9 mouse cellular contexts compared by ENCODE assay signal in the genomic region with DNA sequence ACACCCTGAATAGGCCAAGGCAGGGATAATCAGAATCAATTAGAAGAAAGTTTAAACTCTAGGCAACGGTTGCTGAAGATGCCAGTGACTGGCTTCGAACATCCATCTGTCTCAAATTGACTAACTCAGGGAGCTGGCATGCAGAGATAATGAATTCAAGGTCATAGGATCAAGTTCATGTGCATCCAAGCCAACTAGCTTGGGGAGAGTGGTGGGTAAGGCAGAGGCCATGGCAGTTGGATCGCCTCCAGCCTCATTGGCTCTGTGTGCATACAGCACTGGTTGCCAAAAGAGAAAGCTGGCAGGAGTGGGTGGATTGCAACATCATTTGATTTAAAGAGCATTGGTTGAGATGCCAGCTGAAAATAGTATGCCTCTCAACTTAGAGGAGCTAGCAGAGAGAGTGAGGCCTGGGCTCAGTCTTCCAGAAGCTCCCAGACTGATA.
DNase-seq lines count a peak whose midpoint lies in the region; ATAC-seq and TF ChIP-seq lines count a peak whose summit lies in the region.
"Had no signal": no experiment of that assay in that cellular context is flagged by ENCODE, and none has a peak within 500 bp of the region (broad histone marks: within the 10 kb centered on the region; RNA-seq: fewer than 3 reads in every experiment).

No protein-coding gene starts in this region.

- peak; percentile 80 for DNase-seq in heart, adult 18-20 months
- peak; percentile 93 for DNase-seq in adrenal gland, adult 2 months
- DNase-seq in gastrocnemius, postnatal 10 days, result peak; percentile 13
- DNase-seq in layer of hippocampus, adult 2 months (ENCODE audit: low spot score in 2 of 2), result peak; percentile 52 to 53
- peak; percentile 49 for DNase-seq in lung, postnatal 25 days (ENCODE audit: low spot score)
- peak; percentile 41 for DNase-seq in testis, postnatal 10 days (ENCODE audit: low spot score)

- H3K27ac ChIP-seq in heart, embryonic 12.5 days (ENCODE audit: poor library complexity, severe bottlenecking), result no peak overlapping the region
- peak overlapping the region; percentile 82 for H3K27ac ChIP-seq in layer of hippocampus, adult 2 months
- no peak overlapping the region for H3K27ac ChIP-seq in intestine, embryonic 16.5 days (ENCODE audit: low read length)

- no peak overlapping the region for H3K4me3 ChIP-seq in heart, embryonic 12.5 days
- no peak overlapping the region for H3K4me3 ChIP-seq in layer of hippocampus, adult 2 months
- no peak overlapping the region for H3K4me3 ChIP-seq in intestine, embryonic 16.5 days (ENCODE audit: low read length)
- H3K4me3 ChIP-seq: erythroblast, embryonic 14.5 days had no signal

- H3K27me3 ChIP-seq in heart, embryonic 12.5 days (replicated peaks), result no peaks in the 10 kb centered on the region
- no peaks in the 10 kb centered on the region for H3K27me3 ChIP-seq in intestine, embryonic 16.5 days (replicated peaks; ENCODE audit: control insufficient read depth, insufficient read depth, low read length)

- H3K9me3 ChIP-seq in heart, embryonic 12.5 days (replicated peaks), result no peaks in the 10 kb centered on the region
- no peaks in the 10 kb centered on the region for H3K9me3 ChIP-seq in intestine, embryonic 16.5 days (ENCODE audit: control insufficient read depth, low read length)

- H3K9ac ChIP-seq in heart, embryonic 12.5 days, result no peak overlapping the region
- H3K9ac ChIP-seq in intestine, embryonic 16.5 days (ENCODE audit: low read depth, low read length), result no peak overlapping the region

- H3K4me2 ChIP-seq in heart, embryonic 12.5 days, result no peak overlapping the region
- H3K4me2 ChIP-seq in intestine, embryonic 16.5 days (ENCODE audit: low read depth, low read length), result no peak overlapping the region

- H3K4me1 ChIP-seq in heart, embryonic 12.5 days (replicated peaks), result no peaks in the 10 kb centered on the region
- no peaks in the 10 kb centered on the region for H3K4me1 ChIP-seq in intestine, embryonic 16.5 days (ENCODE audit: control insufficient read depth, insufficient read depth, low read length)

- no peak for ATAC-seq in heart, embryonic 12.5 days (ENCODE audit: insufficient number of reproducible peaks, low FRiP score)
- no peak for ATAC-seq in intestine, embryonic 16.5 days

- WGBS in heart, embryonic 12.5 days, result 81% methylated on average over 3 of the region's 3 CpGs
- 65% methylated on average over 3 of the region's 3 CpGs for WGBS in intestine, embryonic 16.5 days

- TF ChIP-seq CTCF in layer of hippocampus, adult 2 months (conservative IDR thresholded peaks at IDR 0.05), result no peak

- H3K36me3 ChIP-seq in heart, embryonic 12.5 days, result no peaks in the 10 kb centered on the region
- no peaks in the 10 kb centered on the region for H3K36me3 ChIP-seq in intestine, embryonic 16.5 days (ENCODE audit: control insufficient read depth, insufficient read depth, low read length)

Comparison
In these comparisons a context has a peak if more than half of its experiments do, and no peak if none do; other contexts are left out.
1. DNase-seq: peak in every context shown above with its lines; median percentile 93 in adrenal gland, adult 2 months; 80 in heart, adult 18-20 months; 52 in layer of hippocampus, adult 2 months; 49 in lung, postnatal 25 days; 41 in testis, postnatal 10 days; 13 in gastrocnemius, postnatal 10 days.